Mouse (Mus musculus) liver, embryonic 14.5 days (tissue): ENCODE results near the gene Cgas. TPM values are rescaled to one million over a fixed set of nuclear protein-coding genes. Genes with fewer than 3 reads are reported as not detected.

ENCODE experiments used
- ATAC-seq: fragments of 200-750 bp; cut with Nextera tagmentation; 2 replicates; pipeline ENCODE4 v1.8.0; 2017; ENCODE audit warnings: moderate number of reproducible peaks, mild to moderate bottlenecking, moderate library complexity; ENCODE audit not compliant: insufficient read depth
- DNase-seq, 3 experiments: peaks; one replicate each; pipeline ENCODE4 v3.0.0-alpha.2; 2012 to 2013; ENCODE audit warnings: low read depth in 3 of 3, low spot score in 3 of 3
- H3K27ac ChIP-seq: fragments of 300-500 bp; sonication (generic); 2 replicates; pipeline ENCODE4 v1.5.1; 2014; ENCODE audit warnings: moderate library complexity, mild to moderate bottlenecking, control low read depth, inconsistent platforms
- H3K27me3 ChIP-seq: fragments of 300-500 bp; sonication (generic); 2 replicates; pipeline ENCODE4 v1.6.1; 2014; ENCODE audit warnings: mild to moderate bottlenecking, low read length, moderate library complexity; ENCODE audit not compliant: control insufficient read depth, insufficient read depth
- H3K36me3 ChIP-seq: fragments of 300-500 bp; sonication (generic); replicated peaks from 2 replicates; pipeline ENCODE4 v1.6.1; 2014; ENCODE audit warnings: low read depth; ENCODE audit not compliant: control insufficient read depth, insufficient read depth
- H3K4me1 ChIP-seq, 2 experiments: fragments of 200-500 bp in 1 of 2; fragments of 300-500 bp in 1 of 2; sonication (generic) in 1 of 2; replicated peaks; 2 replicates each; pipeline ENCODE4 v1.6.1; 2012 to 2014; ENCODE audit warnings: antibody characterized with exemption in 1 of 2, inconsistent platforms in 1 of 2, low read length in 1 of 2; ENCODE audit not compliant: control insufficient read depth in 2 of 2, insufficient read depth in 2 of 2
- H3K4me2 ChIP-seq: fragments of 300-500 bp; sonication (generic); 2 replicates; pipeline ENCODE4 v1.6.1; 2014; ENCODE audit warnings: low read depth, mild to moderate bottlenecking, control low read depth, moderate library complexity
- H3K4me3 ChIP-seq, 2 experiments: fragments of 200-500 bp in 1 of 2; fragments of 300-500 bp in 1 of 2; sonication (generic) in 1 of 2; 2 replicates each; pipeline ENCODE4 v1.5.1; 2012 to 2014; ENCODE audit warnings: low read depth in 2 of 2, low read length in 2 of 2, mild to moderate bottlenecking in 2 of 2, control low read depth in 1 of 2, inconsistent platforms in 1 of 2, moderate library complexity in 1 of 2; ENCODE audit not compliant: insufficient read depth in 1 of 2
- H3K9ac ChIP-seq: fragments of 300-500 bp; sonication (generic); replicated peaks from 2 replicates; pipeline ENCODE4 v1.6.1; 2014; ENCODE audit warnings: mild to moderate bottlenecking, control low read depth, moderate library complexity
- H3K9me3 ChIP-seq: fragments of 300-500 bp; sonication (generic); 2 replicates; pipeline ENCODE4 v1.6.1; 2016; ENCODE audit warnings: low read length, mixed read lengths; ENCODE audit not compliant: control insufficient read depth
- CTCF ChIP-seq: IDR thresholded peaks from 2 replicates; pipeline ENCODE4 v1.5.1; 2016; ENCODE audit warnings: antibody characterized with exemption, low read depth, control low read depth
- EP300 ChIP-seq: IDR thresholded peaks from 2 replicates; pipeline ENCODE4 v1.6.1; 2016; ENCODE audit warnings: antibody characterized with exemption, low read depth
- WGBS: fragments of 180-500 bp; shearing (Covaris S2); extraction: QIAGEN DNeasy Blood & Tissue Kit; methylation state at CpG from one replicate; pipeline ENCODE4 v1.1.7; 2014; ENCODE audit not compliant: insufficient replicate concordance; 5-methylcytosine and 5-hydroxymethylcytosine counted together
- polyA plus RNA-seq, 2 experiments: library from polyadenylated mRNA; depleted of rRNA in 1 of 2; stranded (reverse) in 1 of 2; unstranded in 1 of 2; fragments of >200 nt; fragmentation: Nextera tagmentation in 1 of 2; extraction: Ambion mirVana in 1 of 2; gene quantifications; 2 replicates each; pipeline versions ENCODE4 v1.2.1 to v1.2.3; 2012 to 2014

Cgas gene
- polyA plus RNA-seq, 2 experiments, result 0.66 to 1.0 TPM

DNA sequence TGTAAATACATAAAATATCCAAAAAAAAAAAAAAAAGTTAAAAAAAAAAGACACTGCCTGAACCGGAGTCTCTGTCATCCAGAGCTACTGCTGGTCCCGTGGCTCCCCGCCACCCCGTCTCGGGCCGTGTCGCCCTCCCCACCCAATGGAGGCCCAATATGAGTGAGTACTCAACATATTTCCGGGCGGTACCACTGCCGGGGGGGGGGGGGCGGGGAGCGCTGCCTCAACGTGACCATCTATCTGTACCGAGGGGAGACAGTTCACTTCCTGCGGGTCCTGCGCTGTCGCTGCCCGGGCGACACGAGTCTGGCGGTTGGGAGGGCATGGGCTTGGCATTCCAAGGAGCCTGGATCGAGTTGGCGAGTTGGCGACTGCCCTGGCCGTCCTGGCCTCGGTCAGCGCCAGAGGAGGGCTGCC is 15.7 kb downstream of the Cgas start:
- peak; percentile 64; the same call in 1 of the 2 replicates for ATAC-seq
- DNase-seq, result no peak
- Histone ChIP-seq H3K9me3 (no peaks in the 10 kb centered on the region), H3K4me1 (peaks cover 0 to 6% of the 10 kb centered on the region in 2 experiments; a peak in 2 of 4 replicates), H3K27ac (no peak overlapping the region), H3K36me3 (no peaks in the 10 kb centered on the region), H3K27me3 (no peaks in the 10 kb centered on the region), H3K4me3 (peak overlapping the region; percentile 22 to 23), H3K9ac (no peak overlapping the region), H3K4me2 (peak overlapping the region; percentile 63)
- TF ChIP-seq EP300 (no peak), CTCF (no peak)
- 12% methylated on average over 24 of the region's 27 CpGs for WGBS

- Histone ChIP-seq H3K4me1 (no peaks in the 10 kb centered on the region), H3K4me2 (no peak overlapping the region), H3K9me3 (no peaks in the 10 kb centered on the region), H3K9ac (no peak overlapping the region), H3K27me3 (peaks cover 11% of the 10 kb centered on the region), H3K36me3 (no peaks in the 10 kb centered on the region), H3K4me3 (no peak overlapping the region), H3K27ac (no peak overlapping the region)
- TF ChIP-seq EP300 (no peak), CTCF (no peak)
- DNase-seq (no peak), ATAC-seq (no peak)
- WGBS, result 77% methylated on average over 7 of the region's 7 CpGs
These were observed 41.4 kb downstream of the Cgas start for GRCm38 (mm10) chr9:78401596-78401995.

GRCm38 (mm10) chr9:78400570-78400969 is 42.5 kb downstream of the Cgas start:
- peaks cover 22% of the 10 kb centered on the region for H3K27me3 ChIP-seq
- DNase-seq, result no peak
- H3K4me2 ChIP-seq, result no peak overlapping the region
- 55% methylated on average over 5 of the region's 5 CpGs for WGBS
- no peak overlapping the region for H3K4me3 ChIP-seq
- no peak overlapping the region for H3K9ac ChIP-seq
- H3K9me3 ChIP-seq, result no peaks in the 10 kb centered on the region
- no peak for ATAC-seq
- TF ChIP-seq EP300, result no peak
- no peak for TF ChIP-seq CTCF
- H3K27ac ChIP-seq, result no peak overlapping the region
- H3K36me3 ChIP-seq, result no peaks in the 10 kb centered on the region
- H3K4me1 ChIP-seq, result no peaks in the 10 kb centered on the region

DNA sequence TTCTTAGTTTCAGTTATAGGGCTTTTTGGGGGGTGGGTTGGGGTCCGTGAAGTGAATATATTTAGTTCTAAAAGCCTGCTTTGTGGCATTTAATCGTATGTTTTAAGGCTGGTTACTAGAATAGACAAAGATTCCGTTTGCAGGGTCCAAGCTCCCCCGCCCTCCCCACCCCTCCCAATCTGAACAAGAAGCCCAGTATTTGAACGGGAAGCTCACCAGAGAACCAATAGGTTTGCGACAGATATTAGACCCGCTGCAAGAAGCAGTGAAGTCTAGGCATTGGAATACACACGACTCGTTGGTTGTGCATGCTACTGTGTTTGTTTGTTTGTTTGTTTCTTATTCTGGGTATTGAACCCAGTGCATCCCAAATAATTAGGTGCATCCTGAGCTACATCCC is 46.5 kb downstream of the Cgas start:
- Histone ChIP-seq H3K4me1 (no peaks in the 10 kb centered on the region), H3K27me3 (peaks cover 43% of the 10 kb centered on the region), H3K36me3 (no peaks in the 10 kb centered on the region), H3K27ac (no peak overlapping the region), H3K4me2 (no peak overlapping the region), H3K4me3 (no peak overlapping the region), H3K9me3 (no peaks in the 10 kb centered on the region), H3K9ac (no peak overlapping the region)
- no peak for ATAC-seq
- TF ChIP-seq CTCF, result no peak
- TF ChIP-seq EP300, result no peak
- WGBS, result 35% methylated on average over 9 of the region's 9 CpGs
- no peak for DNase-seq

DNA sequence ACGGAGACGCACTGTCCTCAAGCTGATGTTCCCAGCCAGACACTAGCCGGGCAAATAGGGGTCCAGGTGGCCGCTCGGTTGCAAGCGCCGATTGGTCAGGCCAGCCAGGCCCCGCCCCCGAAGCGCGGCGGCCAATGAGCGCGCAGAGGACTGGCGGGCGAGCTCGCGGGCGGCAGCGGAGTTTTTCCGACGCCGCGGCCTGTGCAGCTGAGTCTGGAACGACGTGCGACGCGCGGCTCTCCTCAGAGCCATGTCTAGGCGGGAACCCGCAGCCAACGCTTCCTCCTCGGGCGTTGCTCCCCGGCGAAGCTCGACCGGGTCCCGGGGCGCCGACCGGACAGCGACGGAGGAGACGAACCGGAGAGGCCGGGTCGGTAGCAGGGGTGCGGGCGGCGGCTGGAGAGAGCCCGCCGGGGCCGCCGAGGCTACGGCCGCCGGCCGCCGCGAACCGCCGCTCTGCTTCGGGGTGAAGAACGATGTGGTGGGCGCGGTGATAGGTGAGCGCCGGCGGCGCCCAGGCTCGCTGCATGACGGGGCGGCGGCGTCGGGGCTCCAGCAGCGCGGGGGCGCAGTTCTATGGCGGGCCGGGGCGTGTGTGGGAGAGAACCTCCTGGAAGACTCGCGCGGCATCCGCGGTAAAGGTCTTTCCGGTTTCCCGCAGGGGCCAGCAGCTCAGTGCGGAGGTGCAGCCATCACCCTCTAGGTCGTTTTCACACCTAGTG is 47.2 kb downstream of the Cgas start, which contains the start of gene Ddx43:
Ddx43 (plus strand) TSS at position 148 of the 722 bp plus-strand sequence.
- H3K4me3 ChIP-seq, result peak within 1 kb of the TSS in 1 of 2 experiments; percentile 22; a peak in 2 of 4 replicates
- H3K27ac ChIP-seq, result no peak within 1 kb of the TSS
- WGBS, result 2% methylated on average over 93 of the region's 93 CpGs
- no peak within 1 kb of the TSS for H3K9ac ChIP-seq
- H3K4me2 ChIP-seq, result peak within 1 kb of the TSS; percentile 35
- H3K4me1 ChIP-seq, result no peaks in the 10 kb centered on the region
- peaks cover 43% of the 10 kb centered on the region for H3K27me3 ChIP-seq
- TF ChIP-seq EP300 (no peak), CTCF (no peak)
- ATAC-seq (peak; percentile 51; the same call in 1 of the 2 replicates), DNase-seq (peak in 1 of 3 experiments; percentile 4)
- H3K36me3 ChIP-seq, result no peaks in the 10 kb centered on the region
- H3K9me3 ChIP-seq, result no peaks in the 10 kb centered on the region
